Mouse (Mus musculus) kidney, postnatal 0 days (tissue): ENCODE results near the gene Gramd2. TPM values are rescaled to one million over a fixed set of nuclear protein-coding genes. Genes with fewer than 3 reads are reported as not detected.
A peak's percentile ranks its signal among the peaks of the same experiment; 100 is the strongest.

Source experiments
- ATAC-seq: fragments of 200-750 bp; cut with Nextera tagmentation; replicated peaks from 2 replicates; pipeline ENCODE4 v1.8.0; 2017; ENCODE audit warnings: low read depth, moderate number of reproducible peaks, moderate TSS enrichment, moderate library complexity; ENCODE audit not compliant: low FRiP score
- DNase-seq: peaks from one replicate; pipeline ENCODE4 v3.0.0-alpha.2; 2016; ENCODE audit warnings: low spot score
- H3K27ac ChIP-seq: fragments of 300-500 bp; sonication (generic); 2 replicates; pipeline ENCODE4 v1.5.1; 2014; ENCODE audit warnings: mild to moderate bottlenecking
- H3K27me3 ChIP-seq: fragments of 300-500 bp; sonication (generic); 2 replicates; pipeline ENCODE4 v1.6.1; 2014; ENCODE audit warnings: low read length, mixed read lengths; ENCODE audit not compliant: insufficient read depth
- H3K36me3 ChIP-seq: fragments of 300-500 bp; sonication (generic); 2 replicates; pipeline ENCODE4 v1.6.1; 2014; ENCODE audit warnings: low read length, mixed read lengths; ENCODE audit not compliant: insufficient read depth
- H3K4me1 ChIP-seq: fragments of 300-500 bp; sonication (generic); replicated peaks from 2 replicates; pipeline ENCODE4 v1.6.1; 2014; ENCODE audit warnings: antibody characterized with exemption, low read length, mixed read lengths; ENCODE audit not compliant: insufficient read depth
- H3K4me2 ChIP-seq: fragments of 300-500 bp; sonication (generic); 2 replicates; pipeline ENCODE4 v1.6.1; 2014; ENCODE audit warnings: mild to moderate bottlenecking, low read length, moderate library complexity, mixed read lengths
- H3K4me3 ChIP-seq: fragments of 300-500 bp; sonication (generic); replicated peaks from 2 replicates; pipeline ENCODE4 v1.5.1; 2014; ENCODE audit warnings: low read depth, low read length
- H3K9ac ChIP-seq: fragments of 300-500 bp; sonication (generic); 2 replicates; pipeline ENCODE4 v1.6.1; 2014; ENCODE audit warnings: low read depth, low read length
- H3K9me3 ChIP-seq: fragments of 300-500 bp; sonication (generic); replicated peaks from 2 replicates; pipeline ENCODE4 v1.6.1; 2016; ENCODE audit warnings: low read length, inconsistent platforms, mixed read lengths
- CTCF ChIP-seq: IDR thresholded peaks from 2 replicates; pipeline ENCODE4 v1.5.1; 2016; ENCODE audit warnings: antibody characterized with exemption, low read depth, mild to moderate bottlenecking, moderate library complexity
- WGBS: fragments of 180-500 bp; shearing (Covaris S2); extraction: QIAGEN DNeasy Blood & Tissue Kit; methylation state at CpG from one replicate; pipeline ENCODE4 v1.1.7; 2014; 5-methylcytosine and 5-hydroxymethylcytosine counted together
- polyA plus RNA-seq: library from polyadenylated mRNA; unstranded; fragments of >200 nt; fragmentation: Nextera tagmentation; extraction: Ambion mirVana; gene quantifications from 2 replicates; pipeline ENCODE4 v1.2.1, GENCODE M21; 2015

Gramd2 gene
- polyA plus RNA-seq, 1 experiment from 2014 or later: 1.4 TPM

GRCm38 (mm10) chr9:59692145-59692544 is 12.2 kb downstream of the Gramd2 start:
- Histone ChIP-seq H3K36me3 (no peaks in the 10 kb centered on the region), H3K4me1 (0 out of 2 replicates have a peak, but pooled peaks cover 4% of the 10 kb centered on the region), H3K27me3 (no peaks in the 10 kb centered on the region), H3K4me3 (peak overlapping the region; percentile 9), H3K4me2 (peak overlapping the region; percentile 50), H3K27ac (no peak overlapping the region), H3K9me3 (no peaks in the 10 kb centered on the region), H3K9ac (no peak overlapping the region)
- ATAC-seq: no peak
- whole genome bisulfite sequencing: 34% methylated on average over 9 of the region's 9 CpGs
- TF ChIP-seq CTCF: no peak
- DNase-seq: no peak

- TF ChIP-seq CTCF: no peak
- DNase-seq (no peak), ATAC-seq (no peak)
- no peak overlapping the region for H3K4me2 ChIP-seq
- no peaks in the 10 kb centered on the region for H3K36me3 ChIP-seq
- WGBS: 38% methylated on average over 16 of the region's 16 CpGs
- no peaks in the 10 kb centered on the region for H3K27me3 ChIP-seq
- H3K9ac ChIP-seq: no peak overlapping the region
- 0 out of 2 replicates have a peak, but pooled peaks cover 4% of the 10 kb centered on the region for H3K4me1 ChIP-seq
- no peak overlapping the region for H3K4me3 ChIP-seq
- H3K27ac ChIP-seq: no peak overlapping the region
- H3K9me3 ChIP-seq: no peaks in the 10 kb centered on the region
Measured at GRCm38 (mm10) chr9:59694571-59695450, 14.9 kb downstream of the Gramd2 start.

- Histone ChIP-seq H3K27ac (no peak overlapping the region), H3K4me1 (0 out of 2 replicates have a peak, but pooled peaks cover 4% of the 10 kb centered on the region), H3K27me3 (no peaks in the 10 kb centered on the region), H3K9me3 (no peaks in the 10 kb centered on the region), H3K9ac (no peak overlapping the region), H3K4me2 (no peak overlapping the region), H3K36me3 (no peaks in the 10 kb centered on the region), H3K4me3 (no peak overlapping the region)
- DNase-seq: no peak
- ATAC-seq: no peak
- TF ChIP-seq CTCF: no peak
- WGBS: 30% methylated on average over 3 of the region's 3 CpGs
Measured at GRCm38 (mm10) chr9:59695451-59695813, 15.5 kb downstream of the Gramd2 start.

- Histone ChIP-seq H3K9ac (no peak overlapping the region), H3K4me1 (0 out of 2 replicates have a peak, but pooled peaks cover 4% of the 10 kb centered on the region), H3K4me3 (no peak overlapping the region), H3K27me3 (no peaks in the 10 kb centered on the region), H3K36me3 (no peaks in the 10 kb centered on the region), H3K9me3 (no peaks in the 10 kb centered on the region), H3K4me2 (no peak overlapping the region), H3K27ac (no peak overlapping the region)
- ATAC-seq (no peak), DNase-seq (no peak)
- no peak for TF ChIP-seq CTCF
- WGBS: 85% methylated on average over 3 of the region's 3 CpGs
Measured at GRCm38 (mm10) chr9:59696381-59696780, 16.4 kb downstream of the Gramd2 start.

GRCm38 (mm10) chr9:59701094-59701493 is 21.1 kb downstream of the Gramd2 start:
- Histone ChIP-seq H3K4me3 (no peak overlapping the region), H3K9me3 (no peaks in the 10 kb centered on the region), H3K4me1 (no peaks in the 10 kb centered on the region), H3K4me2 (no peak overlapping the region), H3K36me3 (no peaks in the 10 kb centered on the region), H3K9ac (no peak overlapping the region), H3K27me3 (no peaks in the 10 kb centered on the region), H3K27ac (no peak overlapping the region)
- 85% methylated on average over 7 of the region's 7 CpGs for WGBS
- no peak for ATAC-seq
- no peak for DNase-seq
- no peak for TF ChIP-seq CTCF

- TF ChIP-seq CTCF: no peak
- Histone ChIP-seq H3K27me3 (no peaks in the 10 kb centered on the region), H3K9me3 (no peaks in the 10 kb centered on the region), H3K4me1 (no peaks in the 10 kb centered on the region), H3K36me3 (no peaks in the 10 kb centered on the region), H3K4me3 (no peak overlapping the region), H3K9ac (no peak overlapping the region), H3K27ac (no peak overlapping the region), H3K4me2 (no peak overlapping the region)
- WGBS: 58% methylated on average over 6 of the region's 6 CpGs
- DNase-seq (no peak), ATAC-seq (no peak)
Measured at GRCm38 (mm10) chr9:59703099-59703498, 23.2 kb downstream of the Gramd2 start.
